Mouse (Mus musculus) heart, embryonic 14.5 days (tissue): Measurements from ENCODE around the gene Kcnh8. TPM values are rescaled to one million over a fixed set of nuclear protein-coding genes. Genes with fewer than 3 reads are reported as not detected.

ENCODE experiments used
- ATAC-seq: fragments of 200-750 bp; cut with Nextera tagmentation; 2 replicates; pipeline ENCODE4 v1.8.0; 2017; ENCODE audit warnings: low read depth, moderate TSS enrichment; ENCODE audit not compliant: insufficient number of reproducible peaks, insufficient read depth, low FRiP score
- H3K27ac ChIP-seq, 2 experiments: fragments of 200-500 bp in 1 of 2; fragments of 300-500 bp in 1 of 2; sonication (generic) in 1 of 2; replicated peaks in 1 of 2; 2 replicates each; pipeline ENCODE4 v1.5.1; 2012 to 2014; ENCODE audit warnings: low read depth in 2 of 2, low read length in 2 of 2, control low read depth in 1 of 2, mild to moderate bottlenecking in 1 of 2, mixed read lengths in 1 of 2; ENCODE audit not compliant: control insufficient read depth in 1 of 2, insufficient read depth in 1 of 2
- H3K27me3 ChIP-seq: fragments of 300-500 bp; sonication (generic); 2 replicates; pipeline ENCODE4 v1.6.1; 2014; ENCODE audit warnings: mild to moderate bottlenecking, low read length, control low read depth; ENCODE audit not compliant: control insufficient read depth, insufficient read depth
- H3K36me3 ChIP-seq: fragments of 300-500 bp; sonication (generic); 2 replicates; pipeline ENCODE4 v1.6.1; 2014; ENCODE audit warnings: mild to moderate bottlenecking, control low read depth, low read length, mixed read lengths; ENCODE audit not compliant: control insufficient read depth, insufficient read depth
- H3K4me1 ChIP-seq, 2 experiments: fragments of 200-500 bp in 1 of 2; fragments of 300-500 bp in 1 of 2; sonication (generic) in 1 of 2; 2 replicates each; pipeline ENCODE4 v1.6.1; 2012 to 2014; ENCODE audit warnings: low read length in 2 of 2, control low read depth in 1 of 2, mixed read lengths in 1 of 2; ENCODE audit not compliant: control insufficient read depth in 2 of 2, insufficient read depth in 2 of 2
- H3K4me2 ChIP-seq: fragments of 300-500 bp; sonication (generic); 2 replicates; pipeline ENCODE4 v1.6.1; 2014; ENCODE audit warnings: mild to moderate bottlenecking, low read length
- H3K4me3 ChIP-seq, 2 experiments: fragments of 200-500 bp in 1 of 2; fragments of 300-500 bp in 1 of 2; sonication (generic) in 1 of 2; 2 replicates each; pipeline ENCODE4 v1.5.1; 2012 to 2014; ENCODE audit warnings: low read length in 2 of 2, mild to moderate bottlenecking in 2 of 2, control low read depth in 1 of 2, low read depth in 1 of 2, moderate library complexity in 1 of 2; ENCODE audit not compliant: control insufficient read depth in 1 of 2, insufficient read depth in 1 of 2
- H3K9ac ChIP-seq: fragments of 300-500 bp; sonication (generic); 2 replicates; pipeline ENCODE4 v1.6.1; 2014; ENCODE audit warnings: mild to moderate bottlenecking, low read length
- H3K9me3 ChIP-seq: fragments of 300-500 bp; sonication (generic); 2 replicates; pipeline ENCODE4 v1.6.1; 2016; ENCODE audit warnings: low read length, control low read depth; ENCODE audit not compliant: control insufficient read depth
- WGBS: fragments of 180-500 bp; shearing (Covaris S2); extraction: QIAGEN DNeasy Blood & Tissue Kit; methylation state at CpG from one replicate; pipeline ENCODE4 v1.1.7; 2014; 5-methylcytosine and 5-hydroxymethylcytosine counted together
- polyA plus RNA-seq: library from polyadenylated mRNA; unstranded; fragments of >200 nt; fragmentation: Nextera tagmentation; extraction: Ambion mirVana; gene quantifications from 2 replicates; pipeline ENCODE4 v1.2.1, GENCODE M21; 2014

Kcnh8 gene
- polyA plus RNA-seq, 1 experiment from 2014 or later: not detected

- H3K4me3 ChIP-seq: no peak overlapping the region
- no peaks in the 10 kb centered on the region for H3K9me3 ChIP-seq
- 64% methylated on average over 3 of the region's 3 CpGs for WGBS
- H3K27me3 ChIP-seq: no peaks in the 10 kb centered on the region
- no peak overlapping the region for H3K27ac ChIP-seq
- no peak overlapping the region for H3K4me2 ChIP-seq
- no peaks in the 10 kb centered on the region for H3K36me3 ChIP-seq
- ATAC-seq: no peak
- no peak overlapping the region for H3K9ac ChIP-seq
- no peaks in the 10 kb centered on the region for H3K4me1 ChIP-seq
Observed at GRCm38 (mm10) chr17:52873195-52873594, 270.7 kb downstream of the Kcnh8 start.

- WGBS: 35% methylated on average over 1 of the region's 1 CpGs
- Histone ChIP-seq H3K27me3 (no peaks in the 10 kb centered on the region), H3K27ac (no peak overlapping the region), H3K36me3 (no peaks in the 10 kb centered on the region), H3K4me2 (no peak overlapping the region), H3K9me3 (no peaks in the 10 kb centered on the region), H3K4me3 (no peak overlapping the region), H3K9ac (no peak overlapping the region), H3K4me1 (no peaks in the 10 kb centered on the region)
- ATAC-seq: no peak
Observed at GRCm38 (mm10) chr17:52878964-52879363, 276.5 kb downstream of the Kcnh8 start.

GRCm38 (mm10) chr17:52880051-52880450 lies 277.5 kb downstream of the Kcnh8 start:
- Histone ChIP-seq H3K9me3 (no peaks in the 10 kb centered on the region), H3K27ac (no peak overlapping the region)
- WGBS: 66% methylated on average over 2 of the region's 2 CpGs

GRCm38 (mm10) chr17:52885210-52885609 lies 282.7 kb downstream of the Kcnh8 start:
- WGBS: 41% methylated on average over 1 of the region's 1 CpGs
- Histone ChIP-seq H3K9me3 (no peaks in the 10 kb centered on the region), H3K4me2 (no peak overlapping the region), H3K36me3 (no peaks in the 10 kb centered on the region), H3K27me3 (no peaks in the 10 kb centered on the region), H3K4me1 (no peaks in the 10 kb centered on the region), H3K4me3 (no peak overlapping the region), H3K9ac (no peak overlapping the region), H3K27ac (no peak overlapping the region)
- no peak for ATAC-seq

More at GRCm38 (mm10) chr17:52880051-52880450, 277.5 kb downstream of the Kcnh8 start:
- no peak for ATAC-seq
- H3K4me1 ChIP-seq: no peaks in the 10 kb centered on the region
- H3K4me2 ChIP-seq: no peak overlapping the region
- no peak overlapping the region for H3K4me3 ChIP-seq
- no peaks in the 10 kb centered on the region for H3K27me3 ChIP-seq
- no peaks in the 10 kb centered on the region for H3K36me3 ChIP-seq
- H3K9ac ChIP-seq: no peak overlapping the region

GRCm38 (mm10) chr17:52920519-52921106 lies 318.1 kb downstream of the Kcnh8 start:
- H3K4me2 ChIP-seq: no peak overlapping the region
- H3K27ac ChIP-seq: no peak overlapping the region
- 50% methylated on average over 3 of the region's 3 CpGs for WGBS
- no peaks in the 10 kb centered on the region for H3K27me3 ChIP-seq
- H3K4me3 ChIP-seq: no peak overlapping the region
- H3K4me1 ChIP-seq: no peaks in the 10 kb centered on the region
- no peak overlapping the region for H3K9ac ChIP-seq
- ATAC-seq: no peak
- H3K9me3 ChIP-seq: peaks cover 3% of the 10 kb centered on the region; the same call in 1 of the 2 replicates
- no peaks in the 10 kb centered on the region for H3K36me3 ChIP-seq

- no peaks in the 10 kb centered on the region for H3K4me1 ChIP-seq
- no peak overlapping the region for H3K4me3 ChIP-seq
- no peak for ATAC-seq
- H3K9ac ChIP-seq: no peak overlapping the region
- no peak overlapping the region for H3K27ac ChIP-seq
- H3K4me2 ChIP-seq: no peak overlapping the region
- no peaks in the 10 kb centered on the region for H3K27me3 ChIP-seq
- H3K9me3 ChIP-seq: no peaks in the 10 kb centered on the region
- H3K36me3 ChIP-seq: no peaks in the 10 kb centered on the region
Observed at GRCm38 (mm10) chr17:52943966-52944365, 341.5 kb downstream of the Kcnh8 start.

GRCm38 (mm10) chr17:52972735-52973134 lies 370.2 kb downstream of the Kcnh8 start:
- Histone ChIP-seq H3K27me3 (no peaks in the 10 kb centered on the region), H3K9ac (no peak overlapping the region), H3K36me3 (no peaks in the 10 kb centered on the region), H3K4me3 (no peak overlapping the region), H3K4me2 (no peak overlapping the region), H3K27ac (no peak overlapping the region), H3K9me3 (no peaks in the 10 kb centered on the region), H3K4me1 (no peaks in the 10 kb centered on the region)
- 43% methylated on average over 1 of the region's 1 CpGs for WGBS
- no peak for ATAC-seq

- Histone ChIP-seq H3K27me3 (no peaks in the 10 kb centered on the region), H3K4me2 (no peak overlapping the region), H3K9me3 (no peaks in the 10 kb centered on the region), H3K36me3 (no peaks in the 10 kb centered on the region), H3K4me3 (no peak overlapping the region), H3K4me1 (no peaks in the 10 kb centered on the region), H3K27ac (no peak overlapping the region), H3K9ac (no peak overlapping the region)
- ATAC-seq: no peak
- WGBS: 87% methylated on average over 4 of the region's 4 CpGs
Observed at GRCm38 (mm10) chr17:52980958-52981357, 378.4 kb downstream of the Kcnh8 start.
